Mouse (Mus musculus): ENCODE measurements around the gene Zfpl1. TPM values are rescaled to one million over a fixed set of nuclear protein-coding genes. Genes with fewer than 3 reads are reported as not detected.
"Not testable (repeated sequence)": the region's sequence is repeated elsewhere in the genome, so short reads cannot be mapped to it uniquely, and the experiment has no call there.

Gene Zfpl1
- total RNA-seq (2021) = 10 to 100 TPM; 36.5 to 37.2 TPM

GRCm38 (mm10) chr19:6084478-6085248 is at the start of gene Zfpl1, which contains the start of gene Cdca5:
TSS of gene Zfpl1 (minus strand) at chr19:6084956.
TSS of gene Cdca5 (plus strand) at chr19:6084983.
- DNase-seq (ENCODE audit: low spot score in 2 of 2) = peak; percentile 97 to 98
- intact Hi-C loops (cut with DNase I) = loop anchor here (1.0 to 2.0 kb wide), 2 partner anchors 28 to 34 kb away; partner anchors contain the start of genes Fau, Mrpl49 and Sac3d1

DNA sequence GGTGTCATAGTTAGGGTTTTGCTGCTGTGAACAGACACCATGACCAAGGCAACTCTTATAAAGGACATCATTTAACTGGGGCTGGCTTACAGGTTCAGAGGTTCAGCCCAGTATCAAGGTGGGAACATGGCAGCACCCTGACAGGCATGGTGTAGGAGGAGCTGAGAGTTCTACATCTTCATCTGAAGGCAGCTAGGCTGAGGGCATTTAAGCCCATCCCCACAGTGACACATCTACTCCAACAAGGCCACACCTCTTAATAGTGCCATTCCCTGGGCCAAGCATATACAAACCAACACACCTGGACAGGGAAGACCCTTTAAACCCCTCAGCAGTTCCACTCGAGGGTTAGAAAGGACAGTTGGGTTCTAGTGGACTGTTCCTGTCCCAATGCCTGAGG is 48.4 kb upstream of the Zfpl1 start:
- DNase-seq (ENCODE audit: low spot score in 2 of 2); intact Hi-C loops (cut with DNase I): not testable (repeated sequence)

DNA sequence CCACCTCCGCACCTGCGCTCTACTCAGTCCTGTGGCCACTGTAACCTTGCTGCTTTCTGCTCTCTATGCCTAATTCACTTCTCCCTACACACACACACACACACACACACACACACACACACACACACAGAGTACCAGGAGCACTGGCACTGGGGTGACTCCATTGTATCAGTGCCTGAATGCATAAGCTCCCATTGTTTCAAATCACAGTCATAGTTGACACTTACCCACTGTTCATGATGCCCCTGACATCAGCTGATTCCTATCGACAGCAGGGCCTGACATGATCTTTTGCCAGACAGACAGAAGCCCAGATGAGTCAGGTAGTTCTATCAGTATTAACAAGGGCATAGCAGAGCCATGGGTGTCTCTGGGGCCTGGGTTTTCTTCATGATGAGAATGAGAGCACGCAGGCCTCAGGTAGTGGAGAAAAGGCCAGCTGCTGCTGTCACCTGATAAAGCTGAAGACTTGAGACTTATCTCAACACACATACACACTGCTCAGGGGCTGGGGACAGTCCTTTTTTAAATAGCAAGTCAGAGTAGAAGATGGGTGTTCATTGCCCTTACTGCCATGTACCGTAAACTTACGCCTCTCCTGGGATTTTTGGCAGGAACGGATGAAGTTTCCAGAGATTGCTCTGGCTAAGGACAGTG is 47.5 kb upstream of the Zfpl1 start:
- no peak for DNase-seq (ENCODE audit: low spot score in 2 of 2)
- intact Hi-C loops (cut with DNase I) = no loop called here

DNA sequence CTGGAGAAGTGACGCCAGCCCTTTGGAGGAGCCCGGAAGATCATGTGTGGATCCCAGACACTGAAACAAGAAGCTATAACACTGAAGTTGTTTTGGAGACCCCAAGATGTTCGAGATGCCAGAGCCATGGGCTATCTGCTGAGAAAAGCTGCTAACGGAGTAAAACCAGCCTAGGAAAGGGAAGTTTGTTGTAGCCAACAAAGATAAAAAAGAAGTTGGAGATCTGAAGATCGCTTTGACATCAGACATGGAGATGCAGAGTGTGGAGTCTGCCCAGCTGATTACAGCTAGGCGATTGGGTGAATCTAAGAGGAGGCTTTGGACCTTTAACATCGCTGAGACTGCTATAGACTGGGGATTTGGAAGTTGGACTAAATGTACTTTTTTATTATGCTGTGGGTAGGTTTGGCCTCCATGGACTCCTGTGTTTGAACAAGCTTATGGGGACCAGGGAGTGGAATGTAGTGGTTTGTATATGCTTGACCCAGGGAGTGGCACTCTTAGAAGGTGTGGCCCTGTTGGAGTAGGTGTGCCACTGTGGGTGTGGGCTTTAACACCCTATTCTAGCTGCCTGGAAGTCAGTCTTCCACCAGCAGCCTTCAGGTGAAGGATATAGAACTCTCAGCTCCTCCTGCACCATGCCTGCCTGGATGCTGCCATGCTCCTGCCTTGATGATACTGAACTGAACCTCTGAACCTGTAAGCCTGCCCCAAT is 45.8 kb upstream of the Zfpl1 start:
- DNase-seq (ENCODE audit: low spot score in 2 of 2); intact Hi-C loops (cut with DNase I): not testable (repeated sequence)

- DNase-seq (ENCODE audit: low spot score in 2 of 2) = peak; percentile 96 to 98
- intact Hi-C loops (cut with DNase I) = no loop called here
These were observed 43.1 kb upstream of the Zfpl1 start, which contains the start of gene Snx15 for GRCm38 (mm10) chr19:6127760-6128341. TSS of gene Snx15 (minus strand) at chr19:6128304.

- intact Hi-C loops (cut with DNase I) = no loop called here
These were observed 42.2 kb upstream of the Zfpl1 start for GRCm38 (mm10) chr19:6126789-6127580.

GRCm38 (mm10) chr19:6126289-6126688 is 41.5 kb upstream of the Zfpl1 start:
- intact Hi-C loops (cut with DNase I) = no loop called here
- peak in 1 of 2 experiments; percentile 30 for DNase-seq (ENCODE audit: low spot score in 2 of 2)

More at GRCm38 (mm10) chr19:6126789-6127580, 42.2 kb upstream of the Zfpl1 start:
- DNase-seq (ENCODE audit: low spot score in 2 of 2) = no peak

- no peak for DNase-seq (ENCODE audit: low spot score in 2 of 2)
- intact Hi-C loops (cut with DNase I) = no loop called here
These were observed 40.1 kb upstream of the Zfpl1 start for GRCm38 (mm10) chr19:6124898-6125297.

DNA sequence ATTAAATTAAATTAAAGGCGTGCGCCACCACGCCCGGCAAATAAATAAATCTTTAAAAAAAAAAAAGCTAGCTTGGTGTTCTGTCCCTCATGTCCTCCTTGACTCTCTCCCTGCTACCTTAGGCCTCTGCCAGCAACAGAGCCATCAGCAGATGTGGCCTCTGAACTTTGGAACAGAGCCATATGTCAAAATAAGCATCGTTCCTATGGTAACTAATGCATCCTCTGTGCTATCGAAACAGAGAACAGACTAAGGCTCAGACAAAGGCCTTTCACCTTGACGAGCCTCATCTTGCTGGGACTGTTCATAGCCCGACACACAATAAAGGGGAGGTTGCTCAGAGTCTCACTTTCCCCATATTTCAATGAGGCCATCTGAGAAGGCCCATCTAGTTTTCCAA is 38.6 kb upstream of the Zfpl1 start:
- DNase-seq (ENCODE audit: low spot score in 2 of 2) = no peak
- intact Hi-C loops (cut with DNase I) = no loop called here

- intact Hi-C loops (cut with DNase I) = no loop called here
These were observed 37.0 kb upstream of the Zfpl1 start for GRCm38 (mm10) chr19:6121761-6122160.

DNA sequence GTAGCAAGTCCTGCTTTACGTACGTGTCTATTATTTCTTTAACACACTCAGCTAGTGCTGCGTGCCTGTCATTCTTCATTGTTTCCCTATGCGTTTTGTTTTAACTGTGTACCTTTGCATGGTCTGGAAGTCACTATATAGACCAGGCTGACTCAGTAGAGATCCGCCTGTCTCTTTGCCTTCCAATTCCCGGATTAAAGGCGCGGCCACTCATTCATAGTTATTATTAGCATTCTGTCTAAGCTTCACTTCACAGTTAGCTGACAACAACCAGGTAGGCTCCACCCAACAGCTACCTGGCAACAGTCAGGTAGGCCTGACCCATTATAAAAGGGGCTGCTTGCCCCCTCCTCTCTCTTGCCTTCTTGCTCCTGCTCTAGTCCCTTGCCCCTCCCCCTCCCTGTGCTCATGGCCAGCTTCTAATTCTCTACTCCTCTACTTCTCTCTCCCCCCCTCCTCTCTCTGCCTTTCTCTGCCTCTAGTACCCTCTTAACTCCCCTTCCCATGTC is 34.0 kb upstream of the Zfpl1 start:
- intact Hi-C loops (cut with DNase I) = loop anchor here (1.0 to 5.0 kb wide), 2 partner anchors 33 to 51 kb away; partner anchors contain the start of gene Tm7sf2
- DNase-seq (ENCODE audit: low spot score in 2 of 2) = no peak

More at GRCm38 (mm10) chr19:6121761-6122160, 37.0 kb upstream of the Zfpl1 start:
- DNase-seq (ENCODE audit: low spot score in 2 of 2) = no peak

GRCm38 (mm10) chr19:6117986-6118676 is 33.4 kb upstream of the Zfpl1 start, which contains the start of gene Sac3d1:
TSS of gene Sac3d1 (minus strand) at chr19:6118650.
- intact Hi-C loops (cut with DNase I) = loop anchor here (1.0 to 5.0 kb wide), 2 partner anchors 33 to 51 kb away; partner anchors contain the start of gene Tm7sf2
- peak; percentile 92 to 96 for DNase-seq (ENCODE audit: low spot score in 2 of 2)

GRCm38 (mm10) chr19:6117346-6117985 is 32.7 kb upstream of the Zfpl1 start:
- DNase-seq (ENCODE audit: low spot score in 2 of 2) = peak in 1 of 2 experiments; percentile 65
- intact Hi-C loops (cut with DNase I) = loop anchor here (5.0 kb wide), 1 partner anchor 50 kb away; the partner anchor contains the start of gene Tm7sf2

- DNase-seq (ENCODE audit: low spot score in 2 of 2) = peak in 1 of 2 experiments; percentile 60
These were observed 31.5 kb upstream of the Zfpl1 start for GRCm38 (mm10) chr19:6116113-6116850.

DNA sequence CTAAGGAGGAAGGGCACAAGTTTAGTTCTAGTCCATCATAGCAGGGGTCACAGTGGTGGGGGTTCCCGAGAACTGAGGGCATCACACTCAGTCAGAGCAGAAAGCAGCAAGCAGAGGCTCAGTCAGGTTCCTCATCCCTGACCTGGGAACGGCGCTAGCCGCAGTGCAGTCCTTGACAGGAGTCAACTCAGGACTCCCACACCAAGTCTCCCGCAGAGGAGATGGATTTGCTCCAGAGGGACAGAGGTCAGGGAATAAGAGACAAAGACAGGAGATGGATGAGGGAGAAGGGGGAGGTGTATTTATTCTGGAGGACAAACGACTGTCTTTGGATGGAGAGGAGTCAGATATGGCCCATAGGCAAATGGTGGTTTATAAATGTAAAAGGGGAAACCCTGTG is 28.4 kb upstream of the Zfpl1 start:
- intact Hi-C loops (cut with DNase I) = no loop called here
- no peak for DNase-seq (ENCODE audit: low spot score in 2 of 2)

More at GRCm38 (mm10) chr19:6116113-6116850, 31.5 kb upstream of the Zfpl1 start:
- intact Hi-C loops (cut with DNase I) = loop anchor here (5.0 kb wide), 1 partner anchor 49 kb away; the partner anchor contains the start of gene Tm7sf2

DNA sequence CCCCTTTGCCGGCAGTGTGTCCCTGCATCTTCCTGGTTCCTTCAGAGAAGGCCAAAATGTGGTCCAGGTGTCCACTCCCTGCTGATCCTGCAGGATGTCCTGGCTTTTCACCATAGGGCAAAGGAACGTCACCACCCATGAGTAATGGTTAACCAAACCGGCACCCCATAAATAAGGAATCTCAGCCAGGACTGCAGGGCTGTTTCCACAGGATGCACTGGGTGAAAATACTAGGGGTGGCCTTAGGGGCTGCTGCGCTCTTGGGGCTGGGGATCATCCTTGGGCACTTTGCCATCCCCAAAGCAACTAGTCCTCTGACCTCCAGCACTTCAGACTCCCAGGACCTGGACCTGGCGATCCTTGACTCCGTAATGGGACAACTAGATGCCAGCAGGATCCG is 20.8 kb upstream of the Zfpl1 start, which contains the start of gene Naaladl1:
Naaladl1 (plus strand) TSS at position 197 of the 400 bp plus-strand sequence.
- intact Hi-C loops (cut with DNase I) = no loop called here
- no peak for DNase-seq (ENCODE audit: low spot score in 2 of 2)
